ENCODE assay signal across 18 mouse cellular contexts in genomic region chr8:64575001-64575400, GRCm38 (mm10).
DNase-seq lines count a peak whose midpoint lies in the region; ATAC-seq lines count a peak whose summit lies in the region.
"Had no signal": no experiment of that assay in that cellular context is flagged by ENCODE, and none has a peak within 500 bp of the region (broad histone marks: within the 10 kb centered on the region; RNA-seq: fewer than 3 reads in every experiment).

No protein-coding gene starts in this region.

- H3K4me2 ChIP-seq in embryonic facial prominence, embryonic 14.5 days (ENCODE audit: low read depth, low read length), result no peak overlapping the region
- H3K4me2 ChIP-seq in kidney, embryonic 16.5 days (replicated peaks; ENCODE audit: low read depth, low read length), result no peak overlapping the region
- H3K4me2 ChIP-seq: forebrain, embryonic 13.5 days; heart, embryonic 12.5 days; liver, embryonic 11.5 days; midbrain, embryonic 11.5 days; neural tube, embryonic 13.5 days had no signal

- WGBS in embryonic facial prominence, embryonic 14.5 days, result 66% methylated on average over 9 of the region's 9 CpGs
- WGBS in embryonic facial prominence, embryonic 10.5 days, result 91% methylated on average over 9 of the region's 9 CpGs
- WGBS in kidney, embryonic 16.5 days, result 66% methylated on average over 9 of the region's 9 CpGs

- DNase-seq in embryonic facial prominence, embryonic 14.5 days (ENCODE audit: low spot score), result peak; percentile 83
- DNase-seq in embryonic facial prominence, embryonic 10.5 days (ENCODE audit: low spot score), result no peak
- DNase-seq in heart, postnatal 36 days, result peak; percentile 2 to 13
- no peak for DNase-seq in heart, postnatal 25 days (ENCODE audit: low spot score)
- peak; percentile 79 to 83 for DNase-seq in kidney, postnatal 4 days
- peak; percentile 25 for DNase-seq in right cerebral cortex, postnatal 4 days
- DNase-seq in right cerebral cortex, adult 18-20 months, result no peak
- DNase-seq: cerebellum, adult 9-11 months; embryo, embryonic 11 days; kidney, adult 18-20 months; layer of hippocampus, postnatal 36 days; thymus, adult 18-20 months had no signal

- H3K27ac ChIP-seq in embryonic facial prominence, embryonic 14.5 days (replicated peaks; ENCODE audit: low read depth, low read length), result no peak overlapping the region
- H3K27ac ChIP-seq in embryonic facial prominence, embryonic 10.5 days (replicated peaks), result no peak overlapping the region
- H3K27ac ChIP-seq in kidney, embryonic 16.5 days (ENCODE audit: low read length), result no peak overlapping the region
- H3K27ac ChIP-seq: forebrain, embryonic 13.5 days; neural tube, embryonic 13.5 days had no signal

- H3K9me3 ChIP-seq in embryonic facial prominence, embryonic 14.5 days (ENCODE audit: control insufficient read depth, low read length), result no peaks in the 10 kb centered on the region
- H3K9me3 ChIP-seq in embryonic facial prominence, embryonic 10.5 days, result no peaks in the 10 kb centered on the region
- H3K9me3 ChIP-seq in kidney, embryonic 16.5 days (ENCODE audit: low read length), result no peaks in the 10 kb centered on the region
- H3K9me3 ChIP-seq: forebrain, embryonic 13.5 days; heart, embryonic 12.5 days; neural tube, embryonic 13.5 days had no signal

- intact Hi-C loops in heart, postnatal 36 days (cut with DNase I), result no loop called here
- intact Hi-C loops in heart, postnatal 25 days (cut with DNase I), result no loop called here

- ATAC-seq in embryonic facial prominence, embryonic 14.5 days (ENCODE audit: low read depth), result 0 out of 2 replicates have a peak, but pooled peaks have one; percentile 26
- ATAC-seq in kidney, embryonic 16.5 days (ENCODE audit: low FRiP score, low TSS enrichment), result no peak
- ATAC-seq: forebrain, embryonic 13.5 days had no signal

- no peak overlapping the region for H3K9ac ChIP-seq in embryonic facial prominence, embryonic 14.5 days (ENCODE audit: low read depth, low read length)
- no peak overlapping the region for H3K9ac ChIP-seq in kidney, embryonic 16.5 days (replicated peaks; ENCODE audit: low read length)
- H3K9ac ChIP-seq: forebrain, embryonic 13.5 days; heart, embryonic 12.5 days; neural tube, embryonic 13.5 days had no signal

- no peaks in the 10 kb centered on the region for H3K4me1 ChIP-seq in embryonic facial prominence, embryonic 14.5 days (ENCODE audit: control insufficient read depth, insufficient read depth, low read length)
- no peaks in the 10 kb centered on the region for H3K4me1 ChIP-seq in embryonic facial prominence, embryonic 10.5 days
- H3K4me1 ChIP-seq in kidney, embryonic 16.5 days (ENCODE audit: insufficient read depth, low read length), result no peaks in the 10 kb centered on the region
- H3K4me1 ChIP-seq: forebrain, embryonic 13.5 days; neural tube, embryonic 13.5 days had no signal

- no peak overlapping the region for H3K4me3 ChIP-seq in embryonic facial prominence, embryonic 14.5 days (ENCODE audit: low read depth, low read length)
- H3K4me3 ChIP-seq in embryonic facial prominence, embryonic 10.5 days, result no peak overlapping the region
- no peak overlapping the region for H3K4me3 ChIP-seq in kidney, embryonic 16.5 days (ENCODE audit: low read length)
- H3K4me3 ChIP-seq: forebrain, embryonic 13.5 days; heart, embryonic 12.5 days; neural tube, embryonic 13.5 days had no signal

- H3K27me3 ChIP-seq in embryonic facial prominence, embryonic 14.5 days (replicated peaks; ENCODE audit: control insufficient read depth, insufficient read depth, low read length), result no peaks in the 10 kb centered on the region
- H3K27me3 ChIP-seq in embryonic facial prominence, embryonic 10.5 days (replicated peaks; ENCODE audit: low read depth, poor library complexity, severe bottlenecking), result no peaks in the 10 kb centered on the region
- H3K27me3 ChIP-seq in kidney, embryonic 16.5 days (ENCODE audit: insufficient read depth, low read length), result no peaks in the 10 kb centered on the region
- H3K27me3 ChIP-seq: forebrain, embryonic 13.5 days; heart, embryonic 12.5 days; neural tube, embryonic 13.5 days had no signal

- no peaks in the 10 kb centered on the region for H3K36me3 ChIP-seq in embryonic facial prominence, embryonic 14.5 days (ENCODE audit: control insufficient read depth, insufficient read depth, low read length)
- no peaks in the 10 kb centered on the region for H3K36me3 ChIP-seq in embryonic facial prominence, embryonic 10.5 days (replicated peaks)
- H3K36me3 ChIP-seq in kidney, embryonic 16.5 days (ENCODE audit: insufficient read depth, low read length), result no peaks in the 10 kb centered on the region
- H3K36me3 ChIP-seq: heart, embryonic 12.5 days; neural tube, embryonic 13.5 days had no signal

Comparison
In these comparisons a context has a peak if more than half of its experiments do, and no peak if none do; other contexts are left out.
1. DNase-seq: peak in embryonic facial prominence, embryonic 14.5 days (single experiment), heart, postnatal 36 days (2 of 2), kidney, postnatal 4 days (2 of 2) and right cerebral cortex, postnatal 4 days (single experiment); none in embryonic facial prominence, embryonic 10.5 days (single experiment), heart, postnatal 25 days (single experiment) and right cerebral cortex, adult 18-20 months (single experiment).